8 mouse cellular contexts compared by ENCODE assay signal in genomic region chr14:61056962-61057361, GRCm38 (mm10). TPM values are rescaled to one million over a fixed set of nuclear protein-coding genes. Genes with fewer than 3 reads are reported as not detected.
DNase-seq lines count a peak whose midpoint lies in the region; ATAC-seq and TF ChIP-seq lines count a peak whose summit lies in the region.

No protein-coding gene starts in this region.

- no peak overlapping the region for H3K27ac ChIP-seq in liver, embryonic 11.5 days (ENCODE audit: low read depth, low read length)
- H3K27ac ChIP-seq in embryonic facial prominence, embryonic 14.5 days (replicated peaks; ENCODE audit: low read depth, low read length) = no peak overlapping the region; the same call in 1 of the 2 replicates
- H3K27ac ChIP-seq in limb, embryonic 10.5 days = peak overlapping the region; percentile 66
- no peak overlapping the region for H3K27ac ChIP-seq in olfactory bulb, adult 2 months (ENCODE audit: insufficient read depth, low read depth, low read length)

- H3K27me3 ChIP-seq in liver, embryonic 11.5 days (replicated peaks; ENCODE audit: control insufficient read depth, insufficient read depth, low read length) = peaks cover 30% of the 10 kb centered on the region
- H3K27me3 ChIP-seq in embryonic facial prominence, embryonic 14.5 days (replicated peaks; ENCODE audit: control insufficient read depth, insufficient read depth, low read length) = no peaks in the 10 kb centered on the region
- peaks cover 19% of the 10 kb centered on the region; the same call in 1 of the 2 replicates for H3K27me3 ChIP-seq in limb, embryonic 10.5 days (ENCODE audit: low read depth, poor library complexity, severe bottlenecking)

- DNase-seq in liver, embryonic 11.5 days (ENCODE audit: low spot score) = no peak
- no peak for DNase-seq in liver
- DNase-seq in embryonic facial prominence, embryonic 14.5 days (ENCODE audit: low spot score) = peak; percentile 78
- DNase-seq in limb, embryonic 10.5 days (ENCODE audit: low spot score) = no peak
- DNase-seq in cerebellum, adult 9-10 months = no peak
- DNase-seq in spleen, adult 12 weeks (ENCODE audit: low spot score) = no peak
- DNase-seq in lung, postnatal 14 days = no peak

- no peak overlapping the region for H3K9ac ChIP-seq in liver, embryonic 11.5 days (ENCODE audit: low read depth, low read length)
- H3K9ac ChIP-seq in embryonic facial prominence, embryonic 14.5 days (ENCODE audit: low read depth, low read length) = peak overlapping the region; percentile 32

- ATAC-seq in liver, embryonic 11.5 days (replicated peaks; ENCODE audit: low FRiP score) = no peak
- peak; percentile 53 for ATAC-seq in embryonic facial prominence, embryonic 14.5 days (ENCODE audit: low read depth)

- H3K4me2 ChIP-seq in liver, embryonic 11.5 days = peak overlapping the region; percentile 60
- H3K4me2 ChIP-seq in embryonic facial prominence, embryonic 14.5 days (ENCODE audit: low read depth, low read length) = peak overlapping the region; percentile 50

- TF ChIP-seq CTCF in olfactory bulb, adult 2 months (IDR thresholded peaks at IDR 0.05; ENCODE audit: insufficient read depth, low read depth, low read length) = no peak

- WGBS in liver, embryonic 11.5 days = 4% methylated on average over 11 of the region's 11 CpGs
- 9% methylated on average over 11 of the region's 11 CpGs for WGBS in embryonic facial prominence, embryonic 14.5 days
- WGBS in limb, embryonic 10.5 days = 1% methylated on average over 11 of the region's 11 CpGs
- WGBS in olfactory bulb, adult 2 months = 37% methylated on average over 11 of the region's 11 CpGs

- H3K4me3 ChIP-seq in liver, embryonic 11.5 days (ENCODE audit: low read depth, low read length) = peak overlapping the region; percentile 26; the same call in 1 of the 2 replicates
- H3K4me3 ChIP-seq in embryonic facial prominence, embryonic 14.5 days (ENCODE audit: low read depth, low read length) = peak overlapping the region; percentile 21
- H3K4me3 ChIP-seq in limb, embryonic 10.5 days = peak overlapping the region; percentile 49
- H3K4me3 ChIP-seq in olfactory bulb, adult 2 months (ENCODE audit: insufficient read depth, low read depth, low read length) = 0 out of 2 replicates have a peak overlapping the region, but pooled peaks have one; percentile 2

- no peaks in the 10 kb centered on the region for H3K9me3 ChIP-seq in liver, embryonic 11.5 days (ENCODE audit: control insufficient read depth, low read length)
- peaks cover 6% of the 10 kb centered on the region; the same call in 1 of the 2 replicates for H3K9me3 ChIP-seq in embryonic facial prominence, embryonic 14.5 days (ENCODE audit: control insufficient read depth, low read length)
- H3K9me3 ChIP-seq in limb, embryonic 10.5 days (replicated peaks) = no peaks in the 10 kb centered on the region

- H3K36me3 ChIP-seq in liver, embryonic 11.5 days (ENCODE audit: control insufficient read depth, insufficient read depth, low read length) = no peaks in the 10 kb centered on the region
- H3K36me3 ChIP-seq in embryonic facial prominence, embryonic 14.5 days (ENCODE audit: control insufficient read depth, insufficient read depth, low read length) = no peaks in the 10 kb centered on the region
- H3K36me3 ChIP-seq in limb, embryonic 10.5 days = no peaks in the 10 kb centered on the region

- H3K4me1 ChIP-seq in liver, embryonic 11.5 days (replicated peaks; ENCODE audit: control insufficient read depth, insufficient read depth, low read length) = peaks cover 6% of the 10 kb centered on the region; the same call in 1 of the 2 replicates
- 0 out of 2 replicates have a peak, but pooled peaks cover 17% of the 10 kb centered on the region for H3K4me1 ChIP-seq in embryonic facial prominence, embryonic 14.5 days (ENCODE audit: control insufficient read depth, insufficient read depth, low read length)
- H3K4me1 ChIP-seq in limb, embryonic 10.5 days = peaks cover 39% of the 10 kb centered on the region
- H3K4me1 ChIP-seq in olfactory bulb, adult 2 months (ENCODE audit: control insufficient read depth, insufficient read depth, low read length) = peaks cover 11% of the 10 kb centered on the region

- TF ChIP-seq POLR2A in olfactory bulb, adult 2 months (IDR thresholded peaks at IDR 0.05; ENCODE audit: insufficient read depth, low read depth, low read length) = no peak

RNA-seq across cellular contexts. Expression of gene Tnfrsf19, which starts 10.7 kb away (rescaled TPM):
- 13.8 and 15.5 TPM in 2 replicates for polyA plus RNA-seq in liver, embryonic 11.5 days (2014; fragmentation: Nextera tagmentation; extraction: Ambion mirVana)
- 94.1 and 99.9 TPM in 2 replicates for polyA plus RNA-seq in embryonic facial prominence, embryonic 14.5 days (2014; fragmentation: Nextera tagmentation; extraction: Ambion mirVana)
- polyA plus RNA-seq in limb, embryonic 10.5 days (2016; fragmentation: Nextera tagmentation; extraction: Ambion mirVana) = 26.7 and 30.9 TPM in 2 replicates
- not detected in 2 replicates for polyA plus RNA-seq in olfactory bulb, adult 2 months (2012; ENCODE audit: insufficient read depth, insufficient read length, low replicate concordance, missing spikeins)
